Mouse (Mus musculus): ENCODE results near the gene Wipf1.

DNA sequence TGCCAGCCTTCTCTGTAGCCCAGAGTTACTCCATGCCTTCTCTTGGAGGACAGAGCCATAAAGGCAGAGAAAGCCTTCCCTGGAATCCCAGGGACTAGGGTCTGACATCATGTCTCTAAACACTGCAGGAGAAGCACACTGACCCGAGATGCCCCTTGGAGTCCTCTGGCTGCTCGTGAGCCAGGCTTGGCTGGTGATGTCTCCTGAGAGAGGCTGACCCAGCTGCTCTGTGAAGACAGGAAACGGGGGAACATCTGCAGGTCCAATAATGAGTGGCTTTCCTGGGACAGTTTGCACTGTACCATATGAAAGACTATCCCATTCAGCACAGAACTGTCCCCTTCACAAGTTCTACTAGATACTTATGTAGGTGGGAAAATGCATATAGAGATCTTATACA is 69.4 kb downstream of the Wipf1 start:
- TF ChIP-seq CTCF (IDR thresholded peaks at IDR 0.05; ENCODE audit: low read depth, low read length), result no peak
- TF ChIP-seq TAL1 (conservative IDR thresholded peaks at IDR 0.05; ENCODE audit: low read depth, low read length), result no peak
- TF ChIP-seq POLR2AphosphoS5 (IDR thresholded peaks at IDR 0.05; ENCODE audit: insufficient replicate concordance, low read depth, low read length), result no peak

Data from G1E (cell line).